Mouse (Mus musculus) ES-Bruce4 (cell line): ENCODE data around the gene Hist1h4n. TPM values are rescaled to one million over a fixed set of nuclear protein-coding genes. Genes with fewer than 3 reads are reported as not detected.
"Not testable (repeated sequence)": the region's sequence is repeated elsewhere in the genome, so short reads cannot be mapped to it uniquely, and the experiment has no call there.

Experiments used
- H3K27ac ChIP-seq: 2 replicates; pipeline ENCODE4 v1.5.1; 2012; ENCODE audit warnings: low read length, inconsistent platforms; ENCODE audit not compliant: insufficient read depth
- H3K27me3 ChIP-seq: 2 replicates; pipeline ENCODE4 v1.6.1; 2012; ENCODE audit warnings: mild to moderate bottlenecking, low read length, inconsistent platforms; ENCODE audit not compliant: control insufficient read depth, poor library complexity, insufficient read depth, severe bottlenecking
- H3K36me3 ChIP-seq: 2 replicates; pipeline ENCODE4 v1.6.1; 2012; ENCODE audit warnings: inconsistent platforms, mild to moderate bottlenecking, low read length, moderate library complexity; ENCODE audit not compliant: control insufficient read depth, poor library complexity, insufficient read depth, severe bottlenecking
- H3K4me1 ChIP-seq: one replicate; pipeline ENCODE4 v1.8.1; 2011; ENCODE audit warnings: low read length; ENCODE audit not compliant: control insufficient read depth, insufficient read depth
- H3K4me3 ChIP-seq: 2 replicates; pipeline ENCODE4 v1.5.1; 2011; ENCODE audit warnings: low read depth, mild to moderate bottlenecking, low read length
- H3K9ac ChIP-seq: 2 replicates; pipeline ENCODE4 v1.6.1; 2012; ENCODE audit warnings: low read depth, mild to moderate bottlenecking, inconsistent platforms; ENCODE audit not compliant: poor library complexity, severe bottlenecking
- H3K9me3 ChIP-seq: replicated peaks from 2 replicates; pipeline ENCODE4 v1.6.1; 2012; ENCODE audit warnings: mild to moderate bottlenecking, low read length, inconsistent platforms; ENCODE audit not compliant: control insufficient read depth, poor library complexity, insufficient read depth, severe bottlenecking
- CTCF ChIP-seq: IDR thresholded peaks from one replicate; pipeline ENCODE4 v1.8.1; 2011; ENCODE audit warnings: low read depth, low read length
- EP300 ChIP-seq: IDR thresholded peaks from 2 replicates; pipeline ENCODE4 v1.6.1; 2011; ENCODE audit warnings: low read depth, low read length; ENCODE audit not compliant: insufficient read depth
- POLR2A ChIP-seq: IDR thresholded peaks from one replicate; pipeline ENCODE4 v1.8.1; 2011; ENCODE audit warnings: low read length; ENCODE audit not compliant: insufficient read depth
- polyA plus RNA-seq: library from polyadenylated mRNA; stranded (reverse); fragments of >200 nt; gene quantifications from 2 replicates; pipeline ENCODE4 v1.2.4, GENCODE M21; 2011; ENCODE audit warnings: low read depth; ENCODE audit not compliant: missing spikeins, insufficient read depth, insufficient read length

Gene Hist1h4n
- polyA plus RNA-seq, 1 experiment, result 26.2 TPM

DNA sequence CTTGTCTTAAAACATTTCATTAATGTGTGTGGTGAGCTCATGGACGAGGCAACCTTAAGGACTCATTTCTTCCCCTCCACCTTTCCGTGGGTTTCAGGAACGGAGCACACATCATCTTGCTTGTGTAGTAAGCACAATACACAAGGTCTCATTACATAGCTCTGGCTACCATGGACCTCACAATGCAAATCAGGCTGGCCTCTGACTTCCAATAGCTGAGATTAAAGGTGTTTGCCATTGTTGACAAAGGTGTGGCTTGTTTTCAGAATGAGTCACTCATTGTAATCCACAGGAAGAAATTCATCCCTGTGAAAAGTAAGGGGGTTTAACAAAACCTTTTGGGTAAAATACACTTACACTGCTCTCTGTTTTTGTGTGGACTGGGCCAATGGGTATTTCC is 3.5 kb downstream of the Hist1h4n start:
- TF ChIP-seq POLR2A (no peak), EP300 (no peak), CTCF (no peak)
- peaks cover 3% of the 10 kb centered on the region for H3K4me1 ChIP-seq
- no peak overlapping the region for H3K27ac ChIP-seq
- no peaks in the 10 kb centered on the region for H3K9me3 ChIP-seq
- H3K4me3 ChIP-seq, result no peak overlapping the region
- no peaks in the 10 kb centered on the region for H3K27me3 ChIP-seq
- H3K36me3 ChIP-seq, result no peaks in the 10 kb centered on the region
- H3K9ac ChIP-seq, result no peak overlapping the region

DNA sequence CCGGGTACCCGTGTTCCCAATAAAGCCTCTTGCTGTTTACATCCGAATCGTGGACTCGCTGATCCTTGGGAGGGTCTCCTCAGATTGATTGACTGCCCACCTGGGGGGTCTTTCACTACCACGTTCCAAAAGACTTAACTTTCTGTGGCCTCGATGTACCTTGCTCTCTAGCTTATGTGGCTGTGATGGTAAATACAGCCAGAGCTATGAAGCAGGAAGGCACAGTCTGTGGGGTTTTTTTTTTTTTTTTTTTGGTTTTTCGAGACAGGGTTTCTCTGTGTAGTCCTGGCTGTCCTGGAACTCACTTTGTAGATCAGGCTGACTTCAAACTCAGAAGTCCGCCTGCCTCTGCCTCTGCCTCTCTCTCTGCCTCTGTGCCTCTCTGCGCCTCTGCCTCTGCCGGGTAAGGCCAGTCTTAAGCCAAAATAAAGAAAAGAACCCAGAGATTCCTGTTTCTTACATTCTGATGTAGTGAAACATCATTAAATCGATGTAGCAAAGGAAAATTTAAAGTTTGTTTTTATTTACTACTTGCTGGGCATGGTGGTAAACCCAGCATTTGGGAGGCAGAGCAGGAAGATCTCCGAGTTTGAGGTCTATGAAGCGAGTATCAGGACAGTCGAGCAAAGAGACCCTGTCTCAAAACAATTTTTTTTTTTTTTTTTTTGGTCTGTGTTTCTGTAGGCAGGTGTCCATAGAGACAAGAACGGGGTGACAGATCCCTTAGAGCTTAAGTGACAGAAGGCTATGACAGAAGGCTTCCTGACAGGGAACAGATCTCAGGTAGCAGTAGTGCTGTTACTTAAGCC is 11.7 kb downstream of the Hist1h4n start:
- not testable (repeated sequence) for H3K9ac ChIP-seq, H3K4me3 ChIP-seq

DNA sequence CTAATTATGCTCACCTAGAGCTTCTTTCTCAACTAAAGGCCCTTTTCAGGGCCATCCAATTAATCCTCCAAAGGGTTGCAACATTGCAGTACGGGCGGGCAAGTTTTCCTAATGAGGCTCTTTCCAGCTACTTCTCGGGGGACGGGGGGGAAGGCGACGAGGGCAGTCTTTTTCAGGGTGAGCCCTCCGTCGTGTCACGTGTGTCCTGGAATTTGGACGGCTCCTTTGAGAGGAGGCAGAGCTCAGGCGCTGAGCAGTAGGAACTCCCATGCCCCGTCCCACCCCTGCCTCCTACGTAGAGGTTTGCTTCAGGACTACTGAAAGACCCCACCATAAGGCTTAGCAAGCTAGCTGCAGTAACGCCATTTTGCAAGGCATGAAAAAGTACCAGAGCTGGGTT is 19.9 kb downstream of the Hist1h4n start:
- not testable (repeated sequence) for H3K4me3 ChIP-seq, H3K9me3 ChIP-seq, H3K27me3 ChIP-seq, H3K4me1 ChIP-seq, H3K36me3 ChIP-seq
- Histone ChIP-seq H3K27ac (peak overlapping the region; percentile 48), H3K9ac (peak overlapping the region; percentile 68; the same call in 1 of the 2 replicates)

More for the DNA sequence above, 11.7 kb downstream of the Hist1h4n start:
- not testable (repeated sequence) for H3K4me1 ChIP-seq, H3K9me3 ChIP-seq, H3K27ac ChIP-seq, H3K27me3 ChIP-seq, H3K36me3 ChIP-seq

DNA sequence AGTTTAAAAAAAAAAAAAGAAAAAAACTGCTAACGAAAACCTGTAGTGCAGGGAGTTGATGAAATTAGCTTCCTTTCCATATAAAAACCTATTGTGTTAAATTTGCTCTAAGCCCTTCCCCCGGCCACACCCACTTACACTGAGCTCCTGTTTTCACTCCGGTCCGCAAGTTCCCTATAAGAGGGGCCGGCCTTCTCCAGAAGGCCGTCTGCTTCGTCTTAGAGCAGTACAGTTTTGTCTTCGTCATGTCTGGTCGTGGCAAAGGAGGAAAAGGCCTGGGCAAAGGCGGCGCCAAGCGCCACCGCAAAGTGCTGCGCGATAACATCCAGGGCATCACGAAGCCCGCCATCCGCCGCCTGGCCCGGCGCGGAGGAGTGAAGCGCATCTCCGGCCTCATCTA is 20.5 kb downstream of the Hist1h4n start, which contains the start of gene Hist1h4m:
TSS of gene Hist1h4m (plus strand) at position 208 of the 400 bp plus-strand sequence.
- not testable (repeated sequence) for H3K36me3 ChIP-seq, H3K9me3 ChIP-seq, H3K27me3 ChIP-seq, H3K4me1 ChIP-seq, H3K4me3 ChIP-seq
- peak within 1 kb of the TSS; percentile 68; the same call in 1 of the 2 replicates for H3K9ac ChIP-seq
- H3K27ac ChIP-seq, result peak within 1 kb of the TSS; percentile 48

DNA sequence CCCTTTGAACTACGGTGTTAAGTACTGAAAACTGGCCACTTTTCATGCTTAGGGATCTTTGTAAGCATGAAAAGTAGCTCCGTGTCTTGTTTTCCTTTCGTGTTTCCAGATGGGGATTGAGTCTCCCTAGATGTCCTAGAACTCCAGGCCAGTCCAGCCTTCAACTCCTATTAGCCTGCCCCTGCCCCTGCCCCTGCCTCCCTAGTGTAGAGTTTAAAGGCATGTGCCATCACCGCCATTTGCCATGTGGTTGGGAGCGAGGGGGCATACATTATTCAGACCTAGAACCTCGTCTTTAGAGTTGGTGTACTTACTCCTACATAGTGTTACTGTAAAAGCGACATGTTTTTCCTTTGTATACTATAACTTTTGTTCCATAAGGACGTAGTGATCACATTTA is 20.9 kb downstream of the Hist1h4n start:
- H3K27me3 ChIP-seq, H3K27ac ChIP-seq, H3K36me3 ChIP-seq, H3K9ac ChIP-seq, H3K4me3 ChIP-seq, H3K9me3 ChIP-seq, H3K4me1 ChIP-seq: not testable (repeated sequence)

DNA sequence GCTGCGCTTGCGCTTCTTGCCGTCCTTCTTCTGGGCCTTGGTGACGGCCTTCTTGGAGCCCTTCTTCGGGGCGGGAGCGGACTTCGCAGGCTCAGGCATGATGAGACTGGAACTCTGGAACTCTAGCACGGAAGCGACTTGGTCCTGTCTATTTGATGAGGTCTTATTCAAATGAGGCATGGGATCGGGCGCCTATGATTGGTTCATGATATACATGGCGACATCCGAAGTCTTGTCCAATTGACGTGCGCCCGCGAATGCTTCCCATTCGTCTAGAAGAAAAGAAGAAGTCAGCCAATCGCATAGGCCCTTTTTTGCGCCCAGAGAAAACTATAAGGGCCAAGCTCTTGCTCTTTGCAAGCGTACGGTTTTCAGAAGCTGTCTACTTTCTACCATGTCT is 21.9 kb downstream of the Hist1h4n start, which contains the start of the genes Hist1h2bq and Hist1h2ao:
TSS of gene Hist1h2bq (minus strand) at position 125 of the 400 bp plus-strand sequence.
TSS of gene Hist1h2ao (plus strand) at position 393 of the 400 bp plus-strand sequence.
- not testable (repeated sequence) for H3K27me3 ChIP-seq, H3K36me3 ChIP-seq, H3K9ac ChIP-seq, H3K4me1 ChIP-seq, H3K27ac ChIP-seq, H3K9me3 ChIP-seq, H3K4me3 ChIP-seq

DNA sequence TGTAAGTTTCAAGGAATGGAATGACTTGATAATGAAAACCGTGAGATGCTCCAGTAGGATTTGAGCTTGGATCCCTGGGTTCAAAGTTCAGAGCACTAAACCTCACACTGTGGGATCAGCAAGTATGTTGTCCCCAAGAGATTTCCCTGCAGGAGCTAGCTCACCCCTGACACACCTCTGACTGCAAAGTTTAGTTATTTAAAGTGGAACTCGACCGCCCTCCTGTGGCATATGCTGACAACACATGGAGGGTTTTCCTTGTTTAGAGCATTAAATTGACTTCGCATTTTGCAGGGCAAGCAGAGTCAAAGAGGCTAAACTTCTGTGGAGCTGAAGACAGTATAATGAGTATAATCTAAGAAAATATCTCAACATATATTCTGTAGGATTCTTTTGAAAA is 28.9 kb downstream of the Hist1h4n start:
- not testable (repeated sequence) for H3K9ac ChIP-seq, H3K4me3 ChIP-seq, H3K27ac ChIP-seq, H3K9me3 ChIP-seq, H3K27me3 ChIP-seq, H3K36me3 ChIP-seq, H3K4me1 ChIP-seq

DNA sequence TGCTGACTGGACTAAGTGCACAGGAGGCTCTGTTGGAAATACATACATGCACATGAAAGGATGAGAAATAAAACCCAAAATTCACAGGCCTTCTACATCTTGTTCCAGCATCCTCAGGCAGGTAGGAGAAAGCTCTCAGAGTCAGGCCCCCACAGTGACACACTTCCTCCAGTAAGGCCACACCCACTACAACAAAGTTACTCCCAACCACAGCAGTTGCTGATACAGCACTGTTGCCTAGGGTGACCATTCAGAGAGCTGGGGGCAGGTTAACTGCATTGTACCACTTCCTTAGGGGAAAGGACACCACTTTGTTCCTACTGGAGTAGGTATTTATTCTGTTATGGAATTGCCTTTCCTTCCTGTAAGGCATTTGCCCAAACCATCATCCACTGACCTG is 34.8 kb downstream of the Hist1h4n start:
- not testable (repeated sequence) for H3K4me3 ChIP-seq, H3K9ac ChIP-seq, H3K27ac ChIP-seq

More for the DNA sequence above, 34.8 kb downstream of the Hist1h4n start:
- H3K4me1 ChIP-seq, H3K27me3 ChIP-seq, H3K9me3 ChIP-seq, H3K36me3 ChIP-seq: not testable (repeated sequence)
